Mouse (Mus musculus) neural tube, embryonic 10.5 days (tissue): ENCODE data around the gene Serpinb3d.
"Not testable (repeated sequence)": the region's sequence is repeated elsewhere in the genome, so short reads cannot be mapped to it uniquely, and the experiment has no call there.

Source experiments
- DNase-seq: peaks from one replicate; pipeline ENCODE4 v3.0.0-alpha.2; 2017; ENCODE audit warnings: low spot score; ENCODE audit errors: extremely low spot score

Gene Serpinb3d

DNA sequence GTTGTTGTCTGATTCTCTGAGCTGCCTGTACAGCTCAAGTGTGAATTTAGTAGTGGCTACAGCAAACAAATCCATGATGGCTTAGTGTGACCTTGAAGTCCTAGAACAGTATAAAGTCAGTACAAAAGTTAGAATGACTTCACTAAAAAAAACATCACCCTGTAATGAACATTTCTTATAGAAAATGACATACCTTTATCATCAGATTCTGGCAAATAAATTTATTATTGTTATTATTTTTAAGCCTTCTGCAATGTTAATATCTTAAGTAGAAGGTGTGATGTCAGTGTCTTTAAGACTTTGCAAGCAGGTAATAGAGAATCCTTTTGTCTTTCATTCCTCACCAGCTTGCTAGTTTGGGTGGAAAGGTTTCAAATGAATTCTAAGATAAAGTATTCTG lies at the start of gene Serpinb3d:
Gene Serpinb3d, minus strand, starts transcription at position 101 of the 400 bp plus-strand sequence.
- DNase-seq: no peak

DNA sequence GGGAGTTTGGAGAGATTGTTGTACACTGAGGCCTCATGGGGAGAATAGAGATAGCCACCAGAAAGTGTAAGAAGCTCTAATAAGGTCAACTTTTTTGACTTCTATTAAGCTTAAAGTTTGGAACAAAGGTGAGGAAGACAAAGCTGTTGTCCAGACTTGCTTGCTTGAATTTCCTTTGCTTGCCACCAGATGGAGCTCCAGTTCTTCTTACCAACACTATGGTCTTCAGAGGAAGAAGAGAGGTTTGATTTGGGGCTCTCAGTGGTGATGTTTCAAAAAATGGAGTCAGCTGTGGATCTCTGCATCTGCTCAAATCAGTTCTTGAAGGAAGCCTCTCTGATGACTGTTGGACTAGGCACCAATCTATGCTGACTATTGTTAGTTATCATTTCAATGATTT lies 44.1 kb upstream of the Serpinb3d start:
- DNase-seq: not testable (repeated sequence)

DNA sequence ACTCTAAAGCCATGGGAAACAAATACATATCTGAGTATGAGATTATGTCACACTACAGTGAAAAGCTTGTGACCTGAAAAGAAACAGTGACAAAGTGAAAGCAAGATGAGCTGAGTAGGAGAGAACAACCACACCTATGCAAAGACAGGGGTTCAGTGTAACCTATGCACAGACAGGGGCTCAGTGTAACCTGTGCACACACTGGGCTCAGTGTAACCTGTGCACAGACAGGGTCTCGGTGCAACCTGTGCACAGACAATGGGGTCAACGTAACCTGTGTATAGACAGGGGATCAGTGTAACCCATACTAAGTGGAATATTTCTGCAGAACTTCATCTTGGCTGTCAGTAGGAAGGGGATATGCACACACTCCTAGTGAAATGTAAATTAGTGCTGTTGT lies 15.1 kb upstream of the Serpinb3d start:
- DNase-seq: no peak

DNA sequence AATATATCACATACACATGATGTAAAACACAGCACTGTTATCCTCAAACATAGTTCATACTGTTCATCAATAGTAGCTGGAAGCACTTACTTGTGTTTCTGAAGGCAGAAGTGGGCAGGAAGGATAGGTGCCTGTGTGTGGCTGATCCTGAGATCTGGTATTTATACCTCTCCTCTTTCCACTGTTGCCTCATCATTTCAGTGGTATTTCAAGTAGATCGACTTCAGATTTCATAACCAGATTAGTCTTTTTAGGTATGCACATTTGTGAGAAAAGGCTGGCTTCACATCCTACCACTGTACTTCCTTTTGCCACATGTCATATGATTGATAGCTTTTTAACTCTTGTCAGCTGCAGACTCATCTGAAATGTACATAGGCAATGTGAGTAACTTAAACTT lies 31.1 kb downstream of the Serpinb3d start, which contains the start of gene Serpinb3a:
Gene Serpinb3a, minus strand, starts transcription at position 101 of the 400 bp plus-strand sequence.
- DNase-seq: no peak

DNA sequence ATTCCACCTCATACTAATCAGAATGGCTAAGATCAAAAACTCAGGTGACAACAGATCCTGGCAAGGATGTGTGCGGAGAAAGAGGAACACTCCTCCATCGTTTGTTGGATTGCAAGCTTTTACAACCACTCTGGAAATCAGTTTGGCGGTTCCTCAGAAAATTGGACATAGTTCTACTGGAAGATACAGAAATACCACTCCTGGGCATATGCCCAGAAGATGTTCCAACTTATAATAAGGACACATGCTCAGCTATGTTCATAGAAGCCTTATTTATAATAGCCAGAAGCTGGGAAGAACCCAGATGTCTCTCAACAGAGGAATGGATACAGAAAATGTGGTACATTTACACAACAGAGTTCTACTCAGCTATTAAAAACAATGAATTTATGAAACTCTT lies 49.1 kb downstream of the Serpinb3d start:
- not testable (repeated sequence) for DNase-seq
